Mouse (Mus musculus) cerebellum, postnatal 14 days (tissue): ENCODE data around the gene Asb16.
"Not testable (repeated sequence)": the region's sequence is repeated elsewhere in the genome, so short reads cannot be mapped to it uniquely, and the experiment has no call there.

Experiments used
- DNase-seq, 2 experiments: peaks; one replicate each; pipeline ENCODE4 v3.0.0; 2021; ENCODE audit warnings: mixed read lengths in 2 of 2

Asb16 gene

DNA sequence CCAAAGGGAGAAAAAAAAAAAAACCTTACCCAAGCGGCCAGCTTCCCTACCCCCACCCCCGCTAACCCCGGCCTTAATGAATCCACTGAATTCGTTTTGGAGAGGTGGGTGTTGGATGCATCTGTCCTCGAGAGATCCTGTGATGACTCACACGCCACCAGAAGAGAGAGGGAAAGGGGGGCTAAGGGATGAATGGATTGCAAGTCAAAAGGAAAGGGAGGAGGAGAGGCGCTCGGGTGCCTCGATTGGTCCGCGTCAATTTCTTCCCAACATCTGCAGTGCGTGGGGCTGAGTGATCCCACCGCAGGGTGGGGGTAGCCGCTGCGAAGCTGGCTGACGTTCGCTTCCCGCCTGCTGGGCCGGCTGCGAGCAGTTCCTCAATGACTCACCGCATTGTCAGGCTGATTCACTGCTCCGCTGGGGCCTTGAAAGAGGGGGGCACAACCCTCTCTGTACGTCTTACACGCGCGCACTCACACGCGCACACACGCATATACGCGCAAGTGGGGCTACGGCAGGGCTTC lies 23.6 kb upstream of the Asb16 start:
- peak; percentile 57 to 62 for DNase-seq

DNA sequence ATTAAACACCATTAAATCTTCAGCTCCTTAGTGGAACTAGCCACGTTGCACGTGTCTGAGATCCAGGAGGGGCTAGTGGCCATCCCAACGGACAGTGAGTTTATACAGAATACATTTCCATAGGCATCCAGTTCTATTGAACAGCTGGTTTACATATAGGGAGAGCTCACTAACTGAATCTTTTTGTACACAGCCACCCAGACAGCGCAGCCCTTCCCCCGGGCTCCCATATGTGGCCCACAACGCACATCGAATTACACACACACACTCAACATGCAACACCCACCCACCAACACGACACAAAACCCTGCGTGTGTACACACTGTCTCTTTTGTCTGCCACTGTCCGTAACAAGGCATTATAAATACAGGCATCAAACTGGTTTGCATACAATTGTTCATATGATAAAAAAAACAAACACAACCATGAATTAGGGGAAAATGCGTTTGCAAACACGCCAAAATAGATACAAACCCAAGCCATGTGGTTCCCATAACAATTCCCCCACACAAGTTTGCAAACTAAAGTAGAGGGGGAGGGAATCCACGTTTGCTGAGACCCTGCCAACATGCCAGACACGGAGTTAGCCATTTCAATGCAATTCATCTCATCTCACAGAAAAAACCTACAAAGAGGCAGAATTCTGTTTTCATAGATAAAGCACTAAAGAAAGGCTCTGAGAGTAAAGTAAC lies 22.8 kb upstream of the Asb16 start:
- no peak for DNase-seq

DNA sequence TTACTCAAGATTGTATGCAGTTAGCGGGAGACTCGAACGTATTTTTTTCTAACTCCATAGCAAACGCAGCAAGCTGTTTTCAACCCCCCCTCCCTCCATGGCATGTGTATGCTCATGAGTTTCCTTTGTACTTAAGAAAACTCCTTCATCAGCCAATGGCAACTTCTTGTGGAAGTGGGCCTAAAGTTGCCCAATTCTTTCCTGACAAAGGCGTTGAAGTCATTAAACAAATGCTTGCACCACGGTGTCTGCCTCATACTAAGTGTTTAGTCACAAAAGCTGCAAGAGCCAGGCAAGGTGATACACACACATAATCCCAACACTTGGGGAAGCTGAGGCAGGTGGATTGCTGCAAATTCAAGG lies 22.3 kb upstream of the Asb16 start:
- no peak for DNase-seq

DNA sequence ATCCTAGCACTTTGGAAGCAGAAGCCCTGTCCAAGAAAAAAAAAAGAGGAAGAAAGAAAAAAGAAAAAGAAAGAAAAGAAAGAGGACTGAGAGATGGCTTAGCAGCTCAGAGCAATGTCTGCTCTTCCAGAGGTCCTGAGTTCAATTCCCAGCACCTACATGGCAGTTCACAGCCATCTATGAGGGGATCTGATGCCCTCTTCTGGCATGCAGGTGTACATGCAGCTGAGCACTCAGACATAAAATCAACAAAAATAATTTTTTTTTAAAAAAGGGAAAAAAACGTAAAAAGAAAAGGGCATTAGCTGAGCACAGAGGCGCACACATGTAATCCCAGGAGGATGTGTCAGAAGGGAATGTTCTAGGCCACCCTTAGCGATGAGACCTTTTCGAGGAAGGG lies 21.7 kb upstream of the Asb16 start:
- no peak for DNase-seq

DNA sequence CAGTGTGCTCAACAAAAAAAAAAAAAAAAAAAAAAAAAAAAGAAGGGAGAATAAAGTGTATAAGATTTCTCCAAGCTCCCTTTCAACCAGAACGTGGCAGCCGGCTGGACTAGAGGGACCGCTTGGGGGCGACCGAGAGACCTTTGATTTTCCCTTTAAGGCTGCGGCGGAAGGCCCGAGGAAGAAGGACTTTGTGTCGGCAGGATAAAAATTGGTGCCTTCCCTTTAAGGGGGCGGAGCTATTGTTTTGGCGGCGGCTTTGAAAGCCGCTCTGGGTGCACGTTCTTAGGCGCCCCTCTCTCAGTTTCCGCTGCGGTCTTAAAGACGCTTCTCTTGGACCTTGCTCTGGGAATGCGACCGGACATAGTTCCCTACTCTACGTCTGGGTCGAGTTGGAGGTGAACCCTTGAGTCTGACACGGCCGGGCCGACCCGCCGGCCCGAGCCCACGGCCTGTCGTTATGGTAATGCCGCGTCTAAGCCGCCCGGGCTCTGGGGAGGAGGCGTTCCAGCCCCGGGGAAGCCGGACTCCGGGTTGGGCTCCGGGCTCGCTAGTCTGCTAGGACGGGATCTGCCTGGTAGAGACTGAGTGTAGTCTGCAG lies 19.8 kb upstream of the Asb16 start, which contains the start of gene BC030867:
BC030867 (plus strand) TSS at position 253 of the 601 bp plus-strand sequence.
- DNase-seq, result peak; percentile 98

DNA sequence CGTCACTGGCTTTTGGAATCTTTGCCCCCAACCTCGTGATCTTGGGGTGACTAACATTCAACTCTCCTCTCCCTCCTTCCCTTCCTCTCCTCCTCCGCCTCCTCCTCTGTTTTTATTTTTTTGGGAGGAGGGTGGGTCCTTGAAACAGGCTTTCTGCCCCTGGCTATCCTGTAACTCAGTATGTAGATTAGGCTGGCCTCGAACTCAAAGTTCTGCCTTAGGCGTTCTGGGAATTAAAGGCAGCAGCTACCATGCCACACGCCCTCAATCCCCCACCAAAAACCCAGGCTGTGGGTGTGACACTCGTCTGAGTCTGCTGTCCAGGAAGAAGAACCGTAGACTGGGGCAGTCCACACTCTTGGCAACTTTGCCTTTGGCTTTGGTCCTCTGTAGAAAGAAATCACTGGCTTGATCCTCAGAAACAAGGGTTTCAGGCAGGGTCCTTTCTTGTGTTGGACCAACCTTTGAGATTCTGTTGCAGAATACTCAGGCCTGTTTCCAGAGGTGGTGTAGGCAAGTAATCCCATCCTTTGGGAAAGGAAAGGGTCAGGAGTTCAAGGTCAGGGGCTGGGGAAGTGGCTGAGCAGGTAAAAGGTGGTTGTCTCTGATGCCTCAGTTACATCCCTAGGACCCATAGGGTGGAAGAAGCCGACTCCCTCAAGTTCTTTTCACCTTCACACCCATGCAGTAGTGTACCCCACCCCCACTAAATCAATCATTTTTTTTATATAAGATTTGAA lies 19.0 kb upstream of the Asb16 start:
- DNase-seq, result no peak

DNA sequence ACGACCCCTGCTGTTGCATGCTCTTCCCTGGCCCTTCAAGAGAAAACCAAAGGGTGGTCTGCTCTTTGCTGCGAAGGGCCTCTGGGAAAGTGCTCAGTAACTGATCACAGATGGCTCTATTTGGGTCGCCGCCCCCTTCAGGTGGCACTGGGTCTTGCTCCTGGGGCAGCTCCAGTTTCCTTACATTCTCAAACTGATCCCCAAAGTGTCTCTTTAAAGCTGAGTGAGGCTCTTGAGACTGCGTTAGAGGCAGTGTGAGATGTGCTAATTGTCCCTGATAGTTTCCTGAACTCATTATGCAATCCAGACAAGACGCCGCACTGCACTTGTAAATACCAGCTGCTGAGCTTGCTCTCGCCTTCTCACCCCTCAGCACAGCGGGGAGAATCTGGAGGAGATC lies 11.0 kb upstream of the Asb16 start:
- DNase-seq, result peak in 1 of 2 experiments; percentile 60

DNA sequence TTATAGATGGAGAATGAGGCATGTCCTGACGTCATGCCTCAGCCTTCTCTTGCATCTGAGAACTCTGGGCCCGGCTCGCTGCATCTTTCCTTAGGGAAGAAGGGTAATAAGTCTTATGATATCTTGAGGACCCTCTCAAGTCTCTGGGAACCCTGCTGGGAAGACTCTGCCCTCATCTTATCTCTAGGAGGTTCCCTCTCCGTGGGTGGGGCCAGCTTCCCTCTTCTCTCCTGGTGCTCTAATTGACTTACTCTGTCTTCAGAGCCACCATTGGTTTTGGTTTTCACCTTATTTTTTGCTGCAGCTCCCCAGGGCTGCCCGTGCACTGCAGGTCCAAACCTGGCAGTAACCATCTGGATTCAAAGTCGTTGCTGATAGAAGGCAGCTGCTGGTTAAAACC lies 10.4 kb upstream of the Asb16 start:
- DNase-seq, result no peak

DNA sequence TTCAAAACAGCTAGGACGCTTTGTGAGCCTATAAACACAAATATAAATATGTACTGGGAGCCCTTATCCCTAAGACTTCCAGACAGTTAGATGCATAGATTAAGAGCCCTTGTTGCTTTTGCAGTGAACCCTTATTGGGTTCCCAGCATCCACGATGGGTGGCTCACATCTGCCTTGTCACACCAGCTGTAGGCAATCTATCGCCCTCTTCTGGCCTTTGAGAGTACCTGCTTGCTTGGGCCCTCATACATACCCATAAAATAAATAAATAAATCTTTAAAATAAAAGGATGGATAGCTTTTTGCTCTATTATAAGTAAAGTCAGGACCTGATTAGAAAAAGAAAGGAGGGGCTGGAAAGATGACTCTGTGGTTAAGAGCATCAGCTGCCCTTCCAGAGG lies 10.0 kb upstream of the Asb16 start:
- DNase-seq, result no peak

DNA sequence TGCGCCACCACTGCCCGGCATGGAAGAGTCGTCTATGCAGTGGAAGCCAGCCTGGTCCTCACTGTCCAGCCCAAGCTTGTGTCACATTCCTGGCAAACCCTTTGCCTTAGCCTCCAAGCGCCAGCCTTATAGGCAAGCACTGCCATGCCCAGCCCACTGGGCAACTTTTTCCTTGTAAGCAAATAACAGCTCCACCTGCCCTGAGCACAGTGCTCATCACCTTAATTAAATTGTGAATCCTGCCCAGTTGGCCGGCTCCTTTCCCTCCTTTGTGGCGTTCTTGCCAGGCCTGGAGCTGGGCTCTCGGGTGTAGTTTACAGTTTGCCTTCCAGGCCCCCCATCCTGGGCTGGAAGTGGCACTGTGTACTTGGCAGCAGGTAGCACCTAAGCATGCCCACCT lies 5.3 kb upstream of the Asb16 start:
- DNase-seq, result peak; percentile 62 to 72

DNA sequence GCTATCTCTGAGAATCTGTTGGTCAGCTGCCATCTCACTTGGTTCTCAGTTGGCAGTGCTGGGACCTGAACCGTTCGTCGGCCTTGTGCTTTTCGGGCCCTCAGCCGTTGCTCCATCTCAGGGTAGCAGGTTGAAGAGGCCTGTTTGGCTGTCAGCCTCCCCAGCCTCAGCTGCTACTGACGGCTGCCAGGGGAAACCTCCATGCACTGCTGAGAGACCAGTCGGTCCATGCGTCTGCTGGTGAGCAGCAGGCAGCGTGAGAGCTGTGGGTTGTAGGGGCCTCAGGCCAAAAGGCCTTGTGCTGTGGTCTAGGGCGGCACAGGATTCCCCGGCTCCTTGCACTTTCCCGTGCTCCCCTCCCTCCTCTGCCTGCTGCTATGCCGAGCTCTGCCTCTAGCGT lies 2.7 kb upstream of the Asb16 start:
- peak; percentile 80 to 82 for DNase-seq

DNA sequence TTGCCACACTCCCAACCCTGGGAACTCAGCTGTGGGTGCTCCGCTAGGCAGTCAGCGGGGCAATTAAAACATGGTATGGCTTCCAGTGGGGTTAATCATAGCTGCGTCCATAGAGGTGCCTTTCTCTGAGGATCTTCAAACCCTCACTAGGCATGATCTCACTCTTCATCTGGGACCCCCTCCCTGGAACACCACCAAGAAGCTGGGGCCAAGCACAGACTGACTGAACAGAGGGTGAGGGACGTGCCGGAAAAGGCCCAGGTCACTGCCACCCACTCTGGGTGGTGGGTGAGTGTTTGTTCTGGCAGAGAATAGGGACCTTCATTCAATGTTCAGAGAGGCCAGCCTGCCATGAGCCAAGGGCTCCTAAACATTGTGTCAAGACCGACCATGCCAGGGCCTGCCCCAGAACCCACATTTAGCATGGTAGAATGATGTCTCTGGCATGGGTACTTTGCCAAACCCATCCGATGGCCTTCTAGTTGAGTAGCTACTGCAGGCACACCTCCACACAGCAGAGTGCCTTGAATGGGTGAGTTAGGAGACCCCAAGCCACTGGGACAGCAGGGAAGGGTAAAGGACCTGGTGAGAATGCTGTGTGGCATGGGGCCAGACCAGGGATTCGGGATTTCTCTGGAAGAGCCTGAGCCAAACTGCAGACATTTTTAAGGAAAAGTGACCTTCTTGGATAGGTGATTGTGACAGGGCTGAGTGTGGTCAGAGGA lies 1.8 kb upstream of the Asb16 start:
- DNase-seq, result peak; percentile 52 to 60

DNA sequence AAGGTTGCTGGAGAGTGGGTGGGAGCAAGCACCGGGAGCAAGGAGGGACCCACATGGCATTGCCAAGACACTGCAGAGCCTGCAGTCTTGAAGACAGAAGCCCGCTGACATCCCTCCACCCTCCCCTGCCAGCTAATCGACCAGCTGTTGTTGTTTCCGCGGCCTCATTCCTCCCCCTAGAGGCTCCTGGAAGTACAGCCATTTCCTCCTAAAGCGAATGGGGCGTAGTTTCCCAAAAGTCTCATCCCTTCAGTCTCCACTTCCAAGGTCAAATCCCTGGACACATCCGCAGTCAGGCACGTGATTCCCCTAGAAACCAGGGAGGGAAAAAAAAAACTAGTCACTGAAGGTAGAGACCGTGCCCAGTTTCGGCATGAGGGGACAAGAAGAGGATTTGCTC lies 1.1 kb upstream of the Asb16 start:
- peak; percentile 77 to 86 for DNase-seq

DNA sequence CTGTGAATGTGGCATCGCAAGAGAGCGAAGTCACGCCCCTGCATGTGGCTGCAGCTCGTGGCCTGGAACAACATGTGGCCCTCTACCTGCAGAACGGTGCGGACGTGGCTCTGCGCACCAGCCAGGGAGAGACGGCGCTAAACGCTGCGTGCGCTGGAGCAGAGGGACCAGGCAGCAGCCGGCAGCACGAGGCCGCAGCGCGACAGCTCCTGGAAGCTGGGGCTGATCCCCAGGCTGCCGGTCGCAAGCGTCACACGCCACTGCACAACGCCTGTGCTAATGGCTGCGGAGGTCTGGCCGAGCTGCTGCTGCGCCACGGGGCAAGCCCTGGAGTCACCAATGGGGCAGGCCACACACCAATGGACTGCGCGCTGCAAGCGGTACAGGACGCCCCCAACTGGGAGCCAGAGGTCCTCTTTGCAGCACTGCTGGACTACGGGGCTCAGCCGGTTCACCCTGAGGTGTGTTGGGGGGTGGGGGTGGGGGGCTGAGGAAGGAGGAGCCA lies 7.9 kb downstream of the Asb16 start:
- peak in 1 of 2 experiments; percentile 30 for DNase-seq

DNA sequence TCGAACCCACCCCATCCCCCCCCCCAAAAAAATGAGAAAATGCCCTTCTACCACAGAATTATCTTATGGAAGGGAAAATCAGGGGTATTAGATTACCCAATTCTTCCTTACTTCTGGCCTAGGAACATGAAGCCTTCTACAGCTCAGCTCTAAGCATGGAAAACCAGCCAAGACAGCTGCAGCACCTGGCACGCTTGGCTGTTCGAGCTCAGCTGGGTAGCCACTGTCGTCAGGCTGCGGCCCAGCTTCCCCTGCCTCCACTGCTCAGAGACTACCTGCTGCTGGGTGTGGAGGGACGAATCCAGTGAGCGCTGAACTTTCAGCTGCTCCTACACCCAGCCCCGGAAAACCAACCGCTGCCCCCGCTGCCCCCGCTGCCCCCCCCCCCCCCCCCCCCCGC lies 9.2 kb downstream of the Asb16 start:
- no peak for DNase-seq

DNA sequence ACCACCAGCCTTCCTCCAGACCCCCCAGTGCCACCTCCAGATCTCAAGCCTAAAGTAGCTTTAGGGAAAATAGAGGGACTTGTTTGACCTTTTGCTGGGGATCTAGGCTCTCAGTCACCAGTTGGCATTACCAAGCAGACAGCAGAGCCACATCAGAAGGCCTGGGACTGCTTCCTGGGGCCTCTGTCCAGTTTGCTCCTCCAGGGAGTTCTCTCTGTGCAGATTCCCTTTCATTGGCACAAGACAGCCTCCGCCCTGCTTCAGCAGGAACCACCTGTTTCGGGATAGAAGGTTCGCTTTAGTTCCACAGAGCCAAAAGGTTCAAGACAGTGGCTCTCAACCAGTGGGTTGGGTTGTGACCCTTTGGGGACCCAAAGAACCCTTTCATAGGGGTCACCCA lies 11.1 kb downstream of the Asb16 start:
- no peak for DNase-seq

DNA sequence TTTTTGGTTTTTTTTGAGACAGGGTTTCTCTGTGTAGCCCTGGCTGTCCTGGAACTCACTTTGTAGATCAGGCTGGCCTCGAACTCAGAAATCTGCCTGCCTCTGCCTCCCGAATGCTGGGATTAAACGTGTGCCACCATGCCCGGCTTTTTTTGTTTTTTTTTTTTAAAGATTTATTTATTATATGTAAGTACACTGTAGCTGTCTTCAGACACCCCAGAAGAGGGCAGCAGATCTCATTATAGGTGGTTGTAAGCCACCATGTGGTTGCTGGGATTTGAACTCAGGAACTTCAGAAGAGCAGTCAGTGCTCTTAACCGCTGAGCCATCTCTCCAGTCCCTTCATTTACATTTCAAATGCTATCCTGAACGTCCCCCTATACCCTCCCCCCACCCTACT lies 11.7 kb downstream of the Asb16 start:
- not testable (repeated sequence) for DNase-seq

DNA sequence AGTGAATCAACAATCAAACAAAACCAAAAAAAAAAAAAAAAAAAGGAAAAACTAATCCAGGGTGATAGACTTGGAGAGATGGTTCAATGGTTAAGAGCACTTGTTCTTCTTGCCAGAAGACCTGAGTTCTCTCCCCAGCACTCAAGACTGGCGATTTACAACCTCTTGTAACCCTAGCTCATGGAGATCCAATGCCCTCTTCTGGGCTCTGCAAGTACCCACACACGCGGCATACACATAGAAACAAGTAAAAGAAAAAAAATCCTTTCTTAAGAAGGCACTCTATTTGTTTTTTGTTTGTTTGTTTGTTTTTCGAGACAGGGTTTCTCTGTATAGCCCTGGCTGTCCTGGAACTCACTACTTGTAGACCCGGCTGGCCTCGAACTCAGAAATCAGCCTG lies 15.4 kb downstream of the Asb16 start:
- peak in 1 of 2 experiments; percentile 38 for DNase-seq

DNA sequence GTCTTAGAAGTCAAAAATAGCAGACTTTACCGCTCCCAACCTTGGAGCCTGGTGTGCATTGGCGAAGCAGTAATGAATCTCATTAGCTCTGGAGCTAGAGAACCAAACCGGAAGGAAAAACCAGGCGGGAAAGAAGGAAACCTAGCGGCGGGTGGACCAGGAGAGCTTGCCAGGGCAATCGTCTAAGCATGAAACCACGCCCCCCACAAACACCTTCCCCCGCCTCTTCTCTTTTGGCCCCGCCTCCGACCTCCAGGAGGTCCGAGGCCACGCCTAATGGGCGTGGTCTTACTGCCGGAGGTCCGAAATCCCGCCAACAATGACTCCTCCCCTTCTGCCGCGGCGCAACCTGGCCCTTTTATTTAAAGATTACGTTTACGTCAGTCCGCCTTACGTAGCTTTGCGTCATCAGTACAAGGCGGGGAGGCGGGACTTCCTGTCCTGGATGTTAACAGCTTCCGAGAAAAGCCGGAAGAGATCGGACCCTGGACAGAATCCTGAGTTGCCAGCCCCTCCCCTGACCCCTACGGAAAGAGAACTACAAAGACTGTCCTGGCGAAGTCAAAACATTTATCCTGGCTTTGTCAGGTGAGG lies 16.1 kb downstream of the Asb16 start, which contains the start of gene Tmub2:
Tmub2 (plus strand) TSS at position 431 of the 594 bp plus-strand sequence.
- DNase-seq, result peak; percentile 95 to 96

DNA sequence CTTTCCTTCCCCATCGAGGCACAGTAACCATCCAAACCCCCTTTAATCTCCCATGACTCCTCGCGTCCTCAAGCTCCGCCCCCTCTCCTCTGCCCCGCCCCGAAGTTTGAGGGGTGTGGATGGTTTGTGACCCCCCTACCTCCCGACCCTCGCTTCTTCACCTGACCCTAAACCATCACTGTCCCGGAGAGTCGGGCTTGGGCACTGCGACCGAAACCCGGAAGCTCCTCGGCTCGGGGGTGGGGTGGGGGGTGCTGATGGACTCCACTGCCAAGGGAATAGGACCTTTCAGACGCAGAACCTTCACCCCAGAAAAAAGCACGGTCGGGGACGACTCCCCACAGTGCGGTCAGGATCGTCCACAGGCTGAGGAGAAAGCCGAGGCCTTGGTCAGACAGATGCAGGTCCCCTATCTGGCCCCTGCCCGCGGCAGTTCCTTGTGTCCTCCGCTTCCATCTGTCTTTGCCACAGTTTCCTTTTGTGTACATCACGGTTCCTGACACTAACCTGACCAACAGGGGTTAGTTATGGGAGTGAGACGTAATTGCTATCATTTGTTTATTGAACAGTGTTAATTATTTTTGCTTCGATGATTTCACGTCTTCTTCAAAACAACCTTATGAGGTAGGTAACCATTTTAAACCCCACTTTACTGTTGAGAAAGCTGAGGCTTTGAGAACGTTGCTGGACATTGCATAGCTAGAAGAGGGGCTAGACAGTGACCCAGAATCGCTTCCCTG lies 16.7 kb downstream of the Asb16 start:
- DNase-seq, result peak in 1 of 2 experiments; percentile 77

DNA sequence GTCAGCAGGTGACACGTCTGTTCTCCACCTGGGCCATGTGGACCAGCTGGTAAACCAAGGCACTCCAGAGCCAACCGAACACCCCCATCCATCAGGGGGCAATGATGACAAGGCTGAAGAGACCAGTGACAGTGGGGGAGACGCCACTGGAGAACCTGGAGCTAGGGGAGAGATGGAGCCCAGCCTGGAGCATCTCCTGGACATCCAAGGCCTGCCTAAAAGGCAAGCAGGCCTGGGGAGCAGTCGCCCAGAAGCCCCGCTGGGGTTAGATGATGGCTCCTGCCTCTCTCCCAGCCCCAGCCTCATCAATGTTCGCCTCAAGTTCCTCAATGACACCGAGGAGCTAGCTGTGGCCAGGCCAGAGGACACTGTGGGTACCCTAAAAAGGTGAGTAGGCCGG lies 18.9 kb downstream of the Asb16 start:
- no peak for DNase-seq
